In the genomic region with DNA sequence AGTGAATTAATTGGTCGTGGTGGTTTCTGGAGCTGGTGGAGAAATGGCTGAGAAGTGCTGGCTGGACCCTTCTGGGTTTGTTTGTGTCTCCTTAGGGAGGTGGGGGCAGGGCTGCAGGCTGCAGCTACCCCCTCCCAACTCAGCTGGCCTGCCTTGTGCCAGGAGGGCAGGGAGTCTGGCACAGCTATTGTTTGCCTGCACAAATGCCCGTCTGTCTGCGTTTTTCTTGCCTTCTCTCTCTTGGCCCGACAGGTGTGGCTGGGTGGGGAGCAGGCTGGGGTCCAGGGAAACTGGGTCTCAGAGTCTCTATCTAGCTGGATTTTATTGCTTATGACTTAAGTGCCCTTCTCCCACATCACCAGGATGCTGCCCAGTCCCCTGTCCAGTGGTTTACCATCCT, we compare ENCODE assay signal across 8 mouse cellular contexts. TPM values are rescaled to one million over a fixed set of nuclear protein-coding genes. Genes with fewer than 3 reads are reported as not detected.
A peak's percentile ranks its signal among the peaks of the same experiment; 100 is the strongest.
DNase-seq lines count a peak whose midpoint lies in the region; ATAC-seq and TF ChIP-seq lines count a peak whose summit lies in the region.

No protein-coding gene starts in this region.

- peak overlapping the region; percentile 69 for H3K4me2 ChIP-seq in lung, embryonic 15.5 days
- H3K4me2 ChIP-seq in hindbrain, postnatal 0 days (ENCODE audit: low read depth, low read length) = peak overlapping the region; percentile 91
- peak overlapping the region; percentile 96 for H3K4me2 ChIP-seq in myocyte (ENCODE audit: low read depth)

- peak overlapping the region; percentile 89 for H3K4me3 ChIP-seq in lung, embryonic 15.5 days
- H3K4me3 ChIP-seq in hindbrain, postnatal 0 days (ENCODE audit: low read length) = peak overlapping the region; percentile 66
- peak overlapping the region; percentile 94 for H3K4me3 ChIP-seq in myocyte

- peaks cover 5% of the 10 kb centered on the region; the same call in 1 of the 2 replicates for H3K36me3 ChIP-seq in lung, embryonic 15.5 days
- no peaks in the 10 kb centered on the region for H3K36me3 ChIP-seq in hindbrain, postnatal 0 days (ENCODE audit: insufficient read depth, low read length)
- peaks cover 30% of the 10 kb centered on the region for H3K36me3 ChIP-seq in myocyte (ENCODE audit: control insufficient read depth, insufficient read depth)

- 0 out of 2 replicates have a peak overlapping the region, but pooled peaks have one; percentile 95 for H3K9ac ChIP-seq in lung, embryonic 15.5 days
- H3K9ac ChIP-seq in hindbrain, postnatal 0 days (replicated peaks; ENCODE audit: low read length) = peak overlapping the region; percentile 72

- TF ChIP-seq CTCF in hindbrain, postnatal 0 days (IDR thresholded peaks at IDR 0.05; ENCODE audit: low read depth) = no peak

- no peaks in the 10 kb centered on the region for H3K27me3 ChIP-seq in lung, embryonic 15.5 days
- no peaks in the 10 kb centered on the region for H3K27me3 ChIP-seq in hindbrain, postnatal 0 days (ENCODE audit: insufficient read depth, low read length)
- H3K27me3 ChIP-seq in myocyte (ENCODE audit: control insufficient read depth, insufficient read depth, insufficient read length) = no peaks in the 10 kb centered on the region

- TF ChIP-seq POLR2A in myocyte (IDR thresholded peaks at IDR 0.05; ENCODE audit: insufficient read length, low read depth) = peak; percentile 73

- DNase-seq in lung, postnatal 14 days = no peak
- peak; percentile 71 to 80 for DNase-seq in cerebellum, postnatal 36 days
- peak; percentile 73 for DNase-seq in hindbrain, postnatal 0 days (ENCODE audit: low spot score)
- no peak for DNase-seq in urinary bladder, postnatal 4 days (ENCODE audit: low spot score in 2 of 2)
- no peak for DNase-seq in T-cell, adult 2 months (ENCODE audit: low spot score)
- DNase-seq in ovary, postnatal 10 days (ENCODE audit: low spot score) = no peak

- no peaks in the 10 kb centered on the region for H3K9me3 ChIP-seq in lung, embryonic 15.5 days
- no peaks in the 10 kb centered on the region for H3K9me3 ChIP-seq in hindbrain, postnatal 0 days (ENCODE audit: low read length)

- H3K27ac ChIP-seq in lung, embryonic 15.5 days = peak overlapping the region; percentile 98
- peak overlapping the region; percentile 91 for H3K27ac ChIP-seq in hindbrain, postnatal 0 days

- peaks cover 71% of the 10 kb centered on the region for H3K4me1 ChIP-seq in lung, embryonic 15.5 days
- H3K4me1 ChIP-seq in hindbrain, postnatal 0 days (ENCODE audit: insufficient read depth, low read length) = peaks cover 22% of the 10 kb centered on the region

- peak overlapping the region; percentile 62 for H3ac ChIP-seq in myocyte (ENCODE audit: control insufficient read depth, insufficient read length)

- ATAC-seq in lung, embryonic 15.5 days (ENCODE audit: borderline replicate concordance, extremely low read depth, low FRiP score, low TSS enrichment) = no peak
- ATAC-seq in hindbrain, postnatal 0 days = peak; percentile 11; the same call in 1 of the 2 replicates

- WGBS in lung, embryonic 15.5 days = 15% methylated on average over 4 of the region's 4 CpGs
- 7% methylated on average over 4 of the region's 4 CpGs for WGBS in hindbrain, postnatal 0 days

- H3K79me2 ChIP-seq in myocyte (ENCODE audit: control insufficient read depth, insufficient read depth) = peaks cover 97% of the 10 kb centered on the region

TF ChIP-seq in myocyte, 11 proteins besides CTCF, POLR2A, EP300 and RAD21:
- TF ChIP-seq MYOD1 (IDR thresholded peaks at IDR 0.05; ENCODE audit: control insufficient read depth in 1 of 3, insufficient read length in 2 of 3, low read depth in 2 of 3) (peak; percentile 58 to 92 (median 88)), SRF (IDR thresholded peaks at IDR 0.05; ENCODE audit: control insufficient read depth, insufficient read length, low read depth) (peak; percentile 45), TCF3 (IDR thresholded peaks at IDR 0.05; ENCODE audit: insufficient read length, low read depth) (no peak), CEBPB (IDR thresholded peaks at IDR 0.05; ENCODE audit: insufficient read depth, poor library complexity, severe bottlenecking) (no peak), MAX (IDR thresholded peaks at IDR 0.05; ENCODE audit: low read depth) (no peak), MYOG (IDR thresholded peaks at IDR 0.05; ENCODE audit: control insufficient read depth in 1 of 3, insufficient read depth in 1 of 3, insufficient read length in 2 of 3, low read depth in 2 of 3) (peak; percentile 25 to 96 (median 92)), TCF12 (IDR thresholded peaks at IDR 0.05; ENCODE audit: insufficient read depth, poor library complexity, severe bottlenecking) (peak; percentile 55), REST (IDR thresholded peaks at IDR 0.05; ENCODE audit: insufficient read depth, insufficient read length) (no peak), E2F4 (IDR thresholded peaks at IDR 0.05; ENCODE audit: insufficient read depth) (no peak), USF1 (IDR thresholded peaks at IDR 0.05; ENCODE audit: low read depth) (no peak), POLR2AphosphoS2 (IDR thresholded peaks at IDR 0.05; ENCODE audit: insufficient read length, low read depth) (peak; percentile 91)

RNA-seq across cellular contexts. Expression of gene Arhgef2, which starts 18.6 kb away (rescaled TPM):
- 105 and 116 TPM in 2 replicates for polyA plus RNA-seq in lung, embryonic 15.5 days (2015; fragmentation: Nextera tagmentation; extraction: Ambion mirVana)
- 93.4 and 100 TPM in 2 replicates for total RNA-seq in hindbrain, postnatal 0 days (2014; rRNA removed)
- 56.0 and 57.1 TPM in 2 replicates for polyA plus RNA-seq in hindbrain, postnatal 0 days (2015; fragmentation: Nextera tagmentation; extraction: Ambion mirVana)
- polyA plus RNA-seq in myocyte (2012; fragmentation: generic; extraction: Trizol) = 361 TPM

RNA-seq across cellular contexts. Expression of gene Rxfp4, which starts 28.6 kb away (rescaled TPM):
- polyA plus RNA-seq in lung, embryonic 15.5 days (2015; fragmentation: Nextera tagmentation; extraction: Ambion mirVana) = not detected in 2 replicates
- total RNA-seq in hindbrain, postnatal 0 days (2014; rRNA removed) = not detected in 2 replicates
- polyA plus RNA-seq in hindbrain, postnatal 0 days (2015; fragmentation: Nextera tagmentation; extraction: Ambion mirVana) = not detected in 2 replicates
- not detected for polyA plus RNA-seq in myocyte (2012; fragmentation: generic; extraction: Trizol)

RNA-seq across cellular contexts. Expression of gene Ssr2, which starts 48.6 kb away (rescaled TPM):
- 290 and 301 TPM in 2 replicates for polyA plus RNA-seq in lung, embryonic 15.5 days (2015; fragmentation: Nextera tagmentation; extraction: Ambion mirVana)
- 247 and 307 TPM in 2 replicates for total RNA-seq in hindbrain, postnatal 0 days (2014; rRNA removed)
- polyA plus RNA-seq in hindbrain, postnatal 0 days (2015; fragmentation: Nextera tagmentation; extraction: Ambion mirVana) = 209 and 210 TPM in 2 replicates
- polyA plus RNA-seq in myocyte (2012; fragmentation: generic; extraction: Trizol) = 294 TPM

Comparison
In these comparisons a context has a peak if more than half of its experiments do, and no peak if none do; other contexts are left out.
1. DNase-seq: peak in cerebellum, postnatal 36 days (2 of 2) and hindbrain, postnatal 0 days (single experiment); none in lung, postnatal 14 days (single experiment), urinary bladder, postnatal 4 days (0 of 2), T-cell, adult 2 months (single experiment) and ovary, postnatal 10 days (single experiment).
2. Peak in every context shown above with its lines, with median percentiles within 50 percentile points of each other: H3K4me2 ChIP-seq and H3K4me3 ChIP-seq.